Mouse (Mus musculus): Measurements from ENCODE around the gene Ccdc185. TPM values are rescaled to one million over a fixed set of nuclear protein-coding genes. Genes with fewer than 3 reads are reported as not detected.

Ccdc185 gene
- polyA plus RNA-seq, 1 experiment from 2014 or later, result not detected

DNA sequence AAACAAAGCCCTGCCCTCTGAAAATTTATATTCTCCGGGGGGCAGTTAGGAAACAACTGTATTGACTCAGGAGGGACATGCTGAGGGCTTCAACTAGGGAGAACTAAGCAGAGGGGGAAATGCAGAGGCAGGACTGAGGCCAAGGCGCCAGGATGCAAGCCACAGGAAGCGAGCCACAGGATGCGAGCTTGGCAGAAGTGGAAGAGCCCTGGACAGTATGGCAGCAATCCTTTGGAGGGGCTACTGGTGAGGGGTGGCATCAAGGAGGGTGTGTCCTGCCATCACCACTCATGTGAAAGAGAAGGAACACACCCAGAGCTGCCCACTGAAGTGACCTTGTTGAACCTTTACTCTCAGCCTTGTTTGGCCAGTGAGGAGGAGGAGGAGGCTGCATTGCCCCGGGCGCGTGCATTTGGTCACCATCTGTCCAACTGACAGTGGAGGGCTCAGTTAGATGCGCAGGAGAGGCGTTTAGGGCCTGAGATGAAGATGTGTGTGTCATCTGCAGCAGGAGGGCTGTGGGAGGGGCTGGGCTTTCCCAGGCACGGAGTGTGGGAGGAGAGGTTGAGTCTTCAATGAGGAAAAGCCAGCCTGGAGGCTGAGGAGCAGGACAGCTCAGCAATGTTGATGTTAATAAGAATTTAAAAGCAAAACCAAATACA, 27.9 kb upstream of the Ccdc185 start:
- Histone ChIP-seq H3K4me3 (ENCODE audit: low read depth, low read length) (no peak overlapping the region), H3K36me3 (ENCODE audit: insufficient read depth, low read length) (no peaks in the 10 kb centered on the region), H3K9ac (replicated peaks; ENCODE audit: low read depth) (no peak overlapping the region), H3K27ac (ENCODE audit: low read length) (no peak overlapping the region), H3K27me3 (replicated peaks; ENCODE audit: insufficient read depth, low read length) (no peaks in the 10 kb centered on the region), H3K4me1 (ENCODE audit: insufficient read depth, low read depth, low read length) (peaks cover 9% of the 10 kb centered on the region; the same call in 1 of the 2 replicates), H3K9me3 (ENCODE audit: low read length) (no peaks in the 10 kb centered on the region), H3K4me2 (replicated peaks; ENCODE audit: low read depth, low read length) (no peak overlapping the region)
- ATAC-seq (no peak), DNase-seq (ENCODE audit: low spot score) (no peak)
- TF ChIP-seq CTCF (IDR thresholded peaks at IDR 0.05) (no peak), EP300 (IDR thresholded peaks at IDR 0.05) (no peak)
- 67% methylated on average over 10 of the region's 10 CpGs for WGBS

- DNase-seq (ENCODE audit: low spot score) (no peak), ATAC-seq (no peak)
- H3K27ac ChIP-seq (ENCODE audit: low read length), result no peak overlapping the region
- no peaks in the 10 kb centered on the region for H3K36me3 ChIP-seq (ENCODE audit: insufficient read depth, low read length)
- 85% methylated on average over 7 of the region's 7 CpGs for WGBS
- TF ChIP-seq EP300 (IDR thresholded peaks at IDR 0.05), result no peak
- H3K4me1 ChIP-seq (ENCODE audit: insufficient read depth, low read depth, low read length), result peaks cover 9% of the 10 kb centered on the region; the same call in 1 of the 2 replicates
- no peak overlapping the region for H3K4me3 ChIP-seq (ENCODE audit: low read depth, low read length)
- H3K9ac ChIP-seq (replicated peaks; ENCODE audit: low read depth), result no peak overlapping the region
- no peak overlapping the region for H3K4me2 ChIP-seq (replicated peaks; ENCODE audit: low read depth, low read length)
- no peaks in the 10 kb centered on the region for H3K27me3 ChIP-seq (replicated peaks; ENCODE audit: insufficient read depth, low read length)
- H3K9me3 ChIP-seq (ENCODE audit: low read length), result no peaks in the 10 kb centered on the region
These were observed 26.6 kb upstream of the Ccdc185 start for GRCm38 (mm10) chr1:182775576-182775975.

DNA sequence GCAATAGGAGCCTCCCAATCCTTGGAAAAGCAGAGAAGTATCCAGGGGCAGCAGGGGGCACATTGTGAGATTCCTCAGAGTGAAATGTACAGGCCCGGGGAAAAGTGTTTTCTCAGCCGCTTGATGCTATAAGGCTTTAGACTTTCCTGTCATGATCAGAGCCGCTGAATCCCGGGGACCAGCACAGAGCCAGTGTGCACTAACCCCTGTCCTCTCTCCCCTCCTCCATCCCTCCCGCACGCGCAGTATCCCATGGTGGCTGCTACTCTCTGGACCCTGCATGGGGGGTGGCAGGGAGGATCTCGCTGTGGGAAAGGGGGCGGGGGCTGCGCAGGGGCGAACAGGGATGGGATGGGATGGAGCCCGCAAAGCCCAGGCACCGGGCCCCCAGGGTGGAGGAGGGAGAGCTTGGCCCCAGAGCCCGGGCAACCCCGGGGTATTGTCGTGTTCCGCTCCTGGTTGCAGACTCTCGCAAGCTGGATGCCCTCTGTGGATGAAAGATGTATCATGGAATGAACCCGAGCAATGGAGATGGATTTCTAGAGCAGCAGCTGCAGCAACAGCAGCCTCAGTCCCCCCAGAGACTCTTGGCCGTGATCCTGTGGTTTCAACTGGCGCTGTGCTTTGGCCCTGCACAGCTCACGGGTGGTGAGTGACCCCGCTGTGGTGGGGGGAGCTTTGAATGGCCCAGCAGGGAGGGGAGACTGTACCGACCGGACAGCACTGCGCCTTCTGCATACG, 15.7 kb upstream of the Ccdc185 start:
- Histone ChIP-seq H3K36me3 (ENCODE audit: insufficient read depth, low read length) (no peaks in the 10 kb centered on the region), H3K27me3 (replicated peaks; ENCODE audit: insufficient read depth, low read length) (0 out of 2 replicates have a peak, but pooled peaks cover 3% of the 10 kb centered on the region), H3K27ac (ENCODE audit: low read length) (no peak overlapping the region), H3K4me2 (replicated peaks; ENCODE audit: low read depth, low read length) (peak overlapping the region; percentile 92), H3K4me3 (ENCODE audit: low read depth, low read length) (peak overlapping the region; percentile 64), H3K9me3 (ENCODE audit: low read length) (no peaks in the 10 kb centered on the region), H3K9ac (replicated peaks; ENCODE audit: low read depth) (peak overlapping the region; percentile 46), H3K4me1 (ENCODE audit: insufficient read depth, low read depth, low read length) (peaks cover 6% of the 10 kb centered on the region)
- TF ChIP-seq EP300 (IDR thresholded peaks at IDR 0.05), result no peak
- no peak for DNase-seq (ENCODE audit: low spot score)
- WGBS, result 4% methylated on average over 27 of the region's 27 CpGs
- ATAC-seq, result peak; percentile 24

- Histone ChIP-seq H3K27ac (ENCODE audit: low read length) (peak within 1 kb of the TSS; percentile 15; the same call in 1 of the 2 replicates), H3K9ac (replicated peaks; ENCODE audit: low read depth) (peak within 1 kb of the TSS; percentile 46), H3K36me3 (ENCODE audit: insufficient read depth, low read length) (no peaks in the 10 kb centered on the region), H3K4me3 (ENCODE audit: low read depth, low read length) (peak within 1 kb of the TSS; percentile 64), H3K4me2 (replicated peaks; ENCODE audit: low read depth, low read length) (peak within 1 kb of the TSS; percentile 92), H3K9me3 (ENCODE audit: low read length) (no peaks in the 10 kb centered on the region), H3K4me1 (ENCODE audit: insufficient read depth, low read depth, low read length) (peaks cover 6% of the 10 kb centered on the region), H3K27me3 (replicated peaks; ENCODE audit: insufficient read depth, low read length) (0 out of 2 replicates have a peak, but pooled peaks cover 3% of the 10 kb centered on the region)
- ATAC-seq, result peak; percentile 90
- DNase-seq (ENCODE audit: low spot score), result peak; percentile 78
- TF ChIP-seq EP300 (IDR thresholded peaks at IDR 0.05) (no peak), CTCF (IDR thresholded peaks at IDR 0.05) (peak; percentile 46; the same call in 1 of the 2 replicates)
- under 1% methylated on average over 50 of the region's 95 CpGs for WGBS
These were observed 14.9 kb upstream of the Ccdc185 start, which contains the start of gene Susd4 for GRCm38 (mm10) chr1:182763716-182764461. Gene Susd4, plus strand, starts transcription at chr1:182763860.

GRCm38 (mm10) chr1:182763191-182763715, 14.3 kb upstream of the Ccdc185 start:
- ATAC-seq (no peak), DNase-seq (ENCODE audit: low spot score) (no peak)
- TF ChIP-seq CTCF (IDR thresholded peaks at IDR 0.05), result no peak
- TF ChIP-seq EP300 (IDR thresholded peaks at IDR 0.05), result no peak

DNA sequence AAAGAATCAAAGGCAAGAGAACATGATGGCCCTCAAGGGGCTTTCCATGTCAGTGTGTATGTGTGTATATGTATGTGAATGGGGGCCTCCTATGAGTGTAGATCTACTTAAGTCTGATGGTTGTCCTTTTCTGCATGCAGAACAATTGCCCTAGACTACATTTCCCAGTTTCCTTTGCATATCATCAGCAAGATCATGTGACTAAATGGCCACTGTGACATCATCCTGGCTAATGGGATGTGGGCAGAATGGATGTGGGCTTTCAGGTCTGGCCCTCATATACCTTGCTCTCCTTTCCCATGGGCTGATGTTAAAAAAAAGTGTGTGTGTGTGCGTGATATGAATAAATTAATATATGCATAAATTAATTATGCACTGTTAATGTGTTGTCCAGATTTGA, 9.8 kb upstream of the Ccdc185 start:
- 100% methylated on average over 1 of the region's 1 CpGs for WGBS

More at GRCm38 (mm10) chr1:182763191-182763715, 14.3 kb upstream of the Ccdc185 start:
- 11% methylated on average over 17 of the region's 17 CpGs for WGBS
- no peak overlapping the region for H3K27ac ChIP-seq (ENCODE audit: low read length)
- 0 out of 2 replicates have a peak, but pooled peaks cover 3% of the 10 kb centered on the region for H3K27me3 ChIP-seq (replicated peaks; ENCODE audit: insufficient read depth, low read length)
- no peaks in the 10 kb centered on the region for H3K36me3 ChIP-seq (ENCODE audit: insufficient read depth, low read length)
- H3K4me2 ChIP-seq (replicated peaks; ENCODE audit: low read depth, low read length), result peak overlapping the region; percentile 92
- H3K4me1 ChIP-seq (ENCODE audit: insufficient read depth, low read depth, low read length), result peaks cover 6% of the 10 kb centered on the region
- no peak overlapping the region for H3K9ac ChIP-seq (replicated peaks; ENCODE audit: low read depth)
- H3K4me3 ChIP-seq (ENCODE audit: low read depth, low read length), result peak overlapping the region; percentile 64
- no peaks in the 10 kb centered on the region for H3K9me3 ChIP-seq (ENCODE audit: low read length)

More for the DNA sequence above, 9.8 kb upstream of the Ccdc185 start:
- H3K4me1 ChIP-seq (ENCODE audit: insufficient read depth, low read depth, low read length), result peaks cover 3% of the 10 kb centered on the region; the same call in 1 of the 2 replicates
- ATAC-seq, result no peak
- H3K4me3 ChIP-seq (ENCODE audit: low read depth, low read length), result no peak overlapping the region
- DNase-seq (ENCODE audit: low spot score), result no peak
- H3K27me3 ChIP-seq (replicated peaks; ENCODE audit: insufficient read depth, low read length), result no peaks in the 10 kb centered on the region
- TF ChIP-seq EP300 (IDR thresholded peaks at IDR 0.05) (no peak), CTCF (IDR thresholded peaks at IDR 0.05) (no peak)
- no peak overlapping the region for H3K9ac ChIP-seq (replicated peaks; ENCODE audit: low read depth)
- no peaks in the 10 kb centered on the region for H3K9me3 ChIP-seq (ENCODE audit: low read length)
- no peak overlapping the region for H3K4me2 ChIP-seq (replicated peaks; ENCODE audit: low read depth, low read length)
- no peak overlapping the region for H3K27ac ChIP-seq (ENCODE audit: low read length)
- H3K36me3 ChIP-seq (ENCODE audit: insufficient read depth, low read length), result no peaks in the 10 kb centered on the region
